Mouse (Mus musculus) stomach, postnatal 0 days (tissue): ENCODE data around the gene Cwf19l1.

Experiments
- CTCF ChIP-seq: IDR thresholded peaks from 2 replicates; pipeline ENCODE4 v1.5.1; 2016; ENCODE audit warnings: antibody characterized with exemption, low read depth, mild to moderate bottlenecking, moderate library complexity
- EP300 ChIP-seq: optimal IDR thresholded peaks from 2 replicates; pipeline ENCODE3; 2016; ENCODE audit warnings: antibody characterized with exemption

GRCm38 (mm10) chr19:44146951-44147350 lies 11.3 kb upstream of the Cwf19l1 start:
- no peak for TF ChIP-seq EP300
- TF ChIP-seq CTCF = no peak
